Mouse (Mus musculus) stomach, embryonic 14.5 days (tissue): ENCODE measurements at regions not wholly inside any gene's neighbourhood (a gene's known extent, or its start where the extent isn't known, plus 50 kb on each side); places are given as distances from the start of the nearest gene placed in this dataset.

ENCODE experiments used
- ATAC-seq: fragments of 200-750 bp; cut with Nextera tagmentation; 2 replicates; pipeline ENCODE4 v1.8.0; 2017; ENCODE audit warnings: low read depth, moderate TSS enrichment; ENCODE audit not compliant: insufficient number of reproducible peaks, insufficient read depth, low FRiP score
- H3K27ac ChIP-seq: fragments of 300-500 bp; sonication (generic); 2 replicates; pipeline ENCODE4 v1.5.1; 2014; ENCODE audit warnings: mild to moderate bottlenecking, low read length, moderate library complexity, mixed read lengths
- H3K27me3 ChIP-seq: fragments of 300-500 bp; sonication (generic); 2 replicates; pipeline ENCODE4 v1.6.1; 2014; ENCODE audit warnings: low read length, control low read depth, mixed read lengths; ENCODE audit not compliant: control insufficient read depth, insufficient read depth
- H3K36me3 ChIP-seq: fragments of 300-500 bp; sonication (generic); 2 replicates; pipeline ENCODE4 v1.6.1; 2014; ENCODE audit warnings: mild to moderate bottlenecking, control low read depth, low read length, moderate library complexity, mixed read lengths; ENCODE audit not compliant: control insufficient read depth, insufficient read depth
- H3K4me1 ChIP-seq: fragments of 300-500 bp; sonication (generic); 2 replicates; pipeline ENCODE4 v1.6.1; 2014; ENCODE audit warnings: low read length, control low read depth, mixed read lengths; ENCODE audit not compliant: control insufficient read depth, insufficient read depth
- H3K4me2 ChIP-seq: fragments of 300-500 bp; sonication (generic); replicated peaks from 2 replicates; pipeline ENCODE4 v1.6.1; 2014; ENCODE audit warnings: low read depth, low read length, control low read depth
- H3K4me3 ChIP-seq: fragments of 300-500 bp; sonication (generic); 2 replicates; pipeline ENCODE4 v1.5.1; 2014; ENCODE audit warnings: low read depth, low read length, control low read depth
- H3K9ac ChIP-seq: fragments of 300-500 bp; sonication (generic); replicated peaks from 2 replicates; pipeline ENCODE4 v1.6.1; 2014; ENCODE audit warnings: low read depth, mild to moderate bottlenecking, control low read depth, low read length, moderate library complexity, mixed read lengths
- H3K9me3 ChIP-seq: fragments of 300-500 bp; sonication (generic); 2 replicates; pipeline ENCODE4 v1.6.1; 2016; ENCODE audit warnings: low read depth, low read length, control low read depth; ENCODE audit not compliant: control insufficient read depth
- WGBS: fragments of 180-500 bp; shearing (Covaris S2); extraction: QIAGEN DNeasy Blood & Tissue Kit; methylation state at CpG from one replicate; pipeline ENCODE4 v1.1.7; 2014; 5-methylcytosine and 5-hydroxymethylcytosine counted together

DNA sequence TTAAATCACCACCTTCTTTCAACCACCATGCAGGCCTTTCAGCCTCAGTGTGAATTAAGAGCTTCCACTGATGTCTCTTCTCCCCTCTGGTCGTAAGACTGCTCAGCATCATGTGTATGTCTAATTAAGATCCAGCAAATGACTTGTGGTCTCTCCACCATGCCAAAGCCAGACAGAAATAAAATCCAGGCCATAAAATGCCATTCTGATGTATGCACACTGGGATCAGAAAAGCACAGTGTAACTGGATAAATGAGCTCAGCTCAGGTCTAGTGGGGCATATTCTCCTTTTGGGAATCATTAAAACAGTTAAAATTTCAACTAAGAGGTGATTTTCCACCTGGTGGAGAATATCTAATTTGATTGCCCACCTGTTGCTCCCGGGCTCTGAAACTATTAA is 136.5 kb downstream of the Slc5a7 start:
- Histone ChIP-seq H3K9me3 (no peaks in the 10 kb centered on the region), H3K4me3 (no peak overlapping the region), H3K36me3 (no peaks in the 10 kb centered on the region), H3K27me3 (no peaks in the 10 kb centered on the region), H3K9ac (no peak overlapping the region), H3K4me2 (no peak overlapping the region), H3K4me1 (no peaks in the 10 kb centered on the region), H3K27ac (no peak overlapping the region)
- WGBS = 63% methylated on average over 2 of the region's 2 CpGs
- ATAC-seq = no peak

DNA sequence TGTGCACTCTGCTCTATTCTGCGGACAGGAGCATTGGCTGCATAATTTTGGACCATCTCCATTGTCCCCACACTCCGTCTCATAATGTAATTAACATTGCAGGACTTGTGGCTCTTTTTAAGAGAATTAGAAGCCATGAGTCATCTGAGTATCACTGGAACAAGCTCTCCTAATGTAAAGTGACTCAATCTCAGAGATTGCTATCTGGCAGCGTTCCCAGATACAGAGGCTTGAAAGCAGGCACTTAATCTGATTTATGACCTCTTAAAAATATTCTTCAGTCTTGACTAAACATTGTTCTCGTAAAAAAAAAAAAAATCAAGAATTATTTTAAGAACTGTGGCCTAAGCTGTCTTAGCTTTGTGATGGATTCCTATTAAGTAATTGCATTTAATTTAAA is 140.1 kb downstream of the Slc5a7 start:
- Histone ChIP-seq H3K27me3 (no peaks in the 10 kb centered on the region), H3K4me2 (no peak overlapping the region), H3K9ac (no peak overlapping the region), H3K4me3 (no peak overlapping the region), H3K36me3 (no peaks in the 10 kb centered on the region), H3K9me3 (no peaks in the 10 kb centered on the region), H3K4me1 (no peaks in the 10 kb centered on the region), H3K27ac (no peak overlapping the region)
- ATAC-seq = peak; percentile 78; the same call in 1 of the 2 replicates
- WGBS = 18% methylated on average over 4 of the region's 4 CpGs

DNA sequence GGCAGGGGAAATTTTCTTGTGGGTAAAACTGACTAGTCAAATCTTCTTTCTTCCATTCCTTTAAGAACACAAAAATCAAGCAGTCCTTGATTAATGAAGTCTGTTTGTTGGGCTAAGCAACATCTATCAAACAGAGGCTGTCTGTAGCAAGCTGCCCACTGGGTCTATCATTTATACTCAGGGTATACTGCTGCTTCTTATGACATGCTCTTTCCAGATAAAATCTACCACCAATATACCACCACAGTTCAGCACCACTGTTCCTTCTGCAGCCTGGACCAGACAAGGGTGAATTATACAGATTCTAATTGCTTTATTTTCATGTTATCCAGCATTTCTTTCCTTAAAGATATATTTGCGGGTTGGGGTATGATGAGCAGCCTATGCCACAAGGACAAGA is 140.5 kb downstream of the Slc5a7 start:
- H3K27me3 ChIP-seq = no peaks in the 10 kb centered on the region
- ATAC-seq = no peak
- no peak overlapping the region for H3K9ac ChIP-seq
- no peaks in the 10 kb centered on the region for H3K9me3 ChIP-seq
- no peaks in the 10 kb centered on the region for H3K36me3 ChIP-seq
- no peaks in the 10 kb centered on the region for H3K4me1 ChIP-seq
- no peak overlapping the region for H3K27ac ChIP-seq
- H3K4me2 ChIP-seq = no peak overlapping the region
- WGBS = 47% methylated on average over 1 of the region's 1 CpGs
- H3K4me3 ChIP-seq = no peak overlapping the region

DNA sequence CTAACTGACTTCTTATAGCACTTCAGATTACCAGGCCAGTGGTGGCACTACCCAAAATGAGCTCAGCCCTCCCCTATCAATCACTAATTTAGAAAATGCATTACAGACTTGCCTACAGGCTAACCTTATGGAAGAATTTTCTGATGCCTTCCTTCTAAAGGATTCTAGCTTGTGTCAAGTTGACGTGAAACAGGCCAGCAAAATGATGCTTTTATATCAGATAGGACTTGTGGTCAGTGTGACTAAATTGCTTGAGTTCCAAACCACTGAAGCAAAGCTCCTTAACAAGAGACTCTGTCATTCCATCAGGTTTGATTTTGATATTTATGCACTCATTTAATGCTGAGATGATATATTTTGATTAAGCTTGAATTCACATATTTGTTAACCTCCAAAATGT is 143.0 kb downstream of the Slc5a7 start:
- WGBS = 84% methylated on average over 1 of the region's 1 CpGs
- H3K27me3 ChIP-seq = no peaks in the 10 kb centered on the region
- no peak for ATAC-seq
- no peak overlapping the region for H3K4me3 ChIP-seq
- no peaks in the 10 kb centered on the region for H3K9me3 ChIP-seq
- H3K27ac ChIP-seq = no peak overlapping the region
- no peaks in the 10 kb centered on the region for H3K36me3 ChIP-seq
- no peaks in the 10 kb centered on the region for H3K4me1 ChIP-seq
- no peak overlapping the region for H3K4me2 ChIP-seq
- H3K9ac ChIP-seq = no peak overlapping the region

DNA sequence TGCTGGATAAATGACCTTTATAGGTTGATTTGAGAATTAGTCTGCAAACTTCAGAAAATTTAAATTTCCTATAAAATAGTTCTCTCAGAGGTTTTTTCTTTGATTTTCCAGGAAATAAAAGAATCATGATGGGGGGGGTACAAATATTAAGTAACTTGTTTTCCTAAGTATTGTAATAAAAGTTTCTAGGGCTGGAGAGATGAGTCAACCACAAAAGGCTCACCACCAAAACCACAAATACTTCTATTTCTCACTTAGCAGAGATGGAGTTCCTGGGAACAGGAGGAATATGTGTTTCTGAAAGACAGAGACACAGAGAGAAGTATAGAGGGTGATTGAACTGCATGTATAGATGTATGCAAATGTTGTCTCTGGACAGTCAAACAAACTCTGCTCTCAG is 144.3 kb downstream of the Slc5a7 start:
- no peaks in the 10 kb centered on the region for H3K9me3 ChIP-seq
- H3K36me3 ChIP-seq = no peaks in the 10 kb centered on the region
- no peak for ATAC-seq
- H3K27ac ChIP-seq = no peak overlapping the region
- no peaks in the 10 kb centered on the region for H3K4me1 ChIP-seq
- H3K9ac ChIP-seq = no peak overlapping the region
- H3K4me2 ChIP-seq = no peak overlapping the region
- no peak overlapping the region for H3K4me3 ChIP-seq
- no peaks in the 10 kb centered on the region for H3K27me3 ChIP-seq
